Mouse (Mus musculus): ENCODE measurements around the gene Sectm1b.
"Not testable (repeated sequence)": the region's sequence is repeated elsewhere in the genome, so short reads cannot be mapped to it uniquely, and the experiment has no call there.

The Sectm1b gene

DNA sequence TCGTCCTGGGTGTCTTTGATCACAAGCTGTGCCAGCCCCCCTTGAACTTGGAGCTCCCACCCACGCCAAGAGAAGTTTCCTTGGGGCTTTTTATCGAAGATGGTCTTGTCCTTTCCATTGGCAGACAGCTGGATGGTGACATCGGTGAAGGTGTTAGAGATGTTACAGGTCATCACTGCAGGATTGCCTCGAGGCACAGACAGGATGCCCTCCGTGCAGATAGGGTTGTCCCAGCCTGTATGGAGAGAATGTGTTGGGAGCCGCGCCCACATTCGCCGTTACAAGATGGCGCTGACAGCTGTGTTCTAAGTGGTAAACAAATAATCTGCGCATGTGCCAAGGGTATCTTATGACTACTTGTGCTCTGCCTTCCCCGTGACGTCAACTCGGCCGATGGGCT lies 6.3 kb upstream of the Sectm1b start:
- DNase-seq (ENCODE audit: low read depth, low spot score) = not testable (repeated sequence)

DNA sequence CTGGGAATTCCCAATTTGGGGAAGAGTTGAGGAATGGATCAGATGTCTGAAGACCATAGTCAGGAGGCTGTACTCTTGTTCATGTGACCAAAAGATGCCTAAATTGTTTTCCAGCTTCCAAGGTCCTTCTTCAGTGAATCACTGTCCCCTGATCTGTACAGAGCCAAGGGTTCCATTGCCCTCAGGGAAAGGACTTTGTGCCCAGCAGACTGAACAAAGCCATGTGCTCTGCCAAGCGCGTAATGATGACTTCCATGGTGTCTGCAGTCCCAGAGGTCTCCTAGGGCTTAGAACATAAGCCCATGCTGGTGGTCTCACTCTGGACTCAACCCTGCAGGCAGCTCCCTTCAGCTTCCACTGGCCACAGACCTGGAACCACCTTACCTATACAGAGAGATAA lies 4.5 kb upstream of the Sectm1b start:
- no peak for DNase-seq (ENCODE audit: low read depth, low spot score)

DNA sequence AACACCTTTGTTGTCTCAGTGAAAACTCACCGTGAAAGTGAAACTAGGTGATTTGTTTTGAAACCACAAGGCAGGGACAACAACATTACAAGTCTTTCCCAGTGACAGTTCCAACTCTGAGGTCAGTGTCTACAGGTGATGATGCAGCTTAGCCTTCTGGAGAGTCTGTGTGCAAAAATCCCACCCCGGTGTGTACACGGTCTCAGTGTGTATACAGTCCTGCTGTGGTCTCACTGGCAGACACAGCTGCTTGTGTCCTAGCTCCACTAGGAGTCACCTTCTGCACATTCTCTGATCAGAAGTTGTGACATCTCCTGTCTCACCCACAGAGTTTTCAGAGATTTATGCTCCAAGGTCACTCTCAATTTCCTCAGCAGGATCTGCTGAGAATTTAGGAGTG lies 828 bp upstream of the Sectm1b start:
- DNase-seq (ENCODE audit: low read depth, low spot score) = peak; percentile 49

- DNase-seq (ENCODE audit: low read depth, low spot score) = no peak
Observed at GRCm38 (mm10) chr11:121061615-121062014, 1.8 kb downstream of the Sectm1b start.

- not testable (repeated sequence) for DNase-seq (ENCODE audit: low read depth, low spot score)
Observed at GRCm38 (mm10) chr11:121060401-121061067, 2.8 kb downstream of the Sectm1b start.

DNA sequence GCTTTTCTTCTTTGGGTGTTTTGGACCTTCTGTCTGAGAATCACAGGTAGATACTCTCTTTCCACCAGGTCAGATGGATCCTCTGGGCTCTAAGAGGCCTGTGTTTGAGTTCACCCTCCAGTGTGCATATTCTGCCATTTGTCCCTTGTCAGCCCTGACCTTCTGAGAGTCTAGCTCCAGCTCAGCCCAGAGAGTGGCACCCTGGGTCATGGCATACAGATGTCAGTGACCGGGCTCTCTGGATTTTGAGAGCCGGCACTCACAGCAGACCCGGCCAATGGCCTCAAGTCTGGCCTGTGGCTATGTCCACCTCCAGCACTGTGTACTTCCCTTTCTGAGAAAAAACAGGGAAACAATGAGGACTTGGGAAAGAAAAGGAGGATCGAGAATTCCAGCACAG lies 3.9 kb downstream of the Sectm1b start:
- DNase-seq (ENCODE audit: low read depth, low spot score) = no peak

- no peak for DNase-seq (ENCODE audit: low read depth, low spot score)
Observed at GRCm38 (mm10) chr11:121058956-121059355, 4.4 kb downstream of the Sectm1b start.

DNA sequence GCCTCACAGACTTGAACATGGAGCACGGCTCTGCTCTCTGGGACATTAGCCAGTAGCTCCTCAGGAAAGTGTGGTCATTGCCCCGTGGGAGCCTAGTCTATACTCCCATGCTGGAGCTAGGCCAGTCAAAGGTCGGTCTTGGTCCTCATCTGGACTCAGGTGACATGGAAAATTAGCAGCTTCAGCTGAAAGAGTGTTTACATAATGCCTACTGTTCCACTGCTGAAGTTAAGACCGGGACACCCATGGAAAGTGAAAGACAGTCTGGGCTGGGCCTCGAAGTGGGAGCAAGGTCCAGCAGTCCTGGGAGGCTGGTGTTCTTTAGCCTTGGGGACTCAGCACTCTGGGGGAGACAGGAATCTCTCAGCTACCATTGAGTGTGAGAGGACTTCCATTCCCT lies 5.2 kb downstream of the Sectm1b start:
- DNase-seq (ENCODE audit: low read depth, low spot score) = no peak

GRCm38 (mm10) chr11:121056536-121057236 lies 6.7 kb downstream of the Sectm1b start:
- DNase-seq (ENCODE audit: low read depth, low spot score) = no peak

DNA sequence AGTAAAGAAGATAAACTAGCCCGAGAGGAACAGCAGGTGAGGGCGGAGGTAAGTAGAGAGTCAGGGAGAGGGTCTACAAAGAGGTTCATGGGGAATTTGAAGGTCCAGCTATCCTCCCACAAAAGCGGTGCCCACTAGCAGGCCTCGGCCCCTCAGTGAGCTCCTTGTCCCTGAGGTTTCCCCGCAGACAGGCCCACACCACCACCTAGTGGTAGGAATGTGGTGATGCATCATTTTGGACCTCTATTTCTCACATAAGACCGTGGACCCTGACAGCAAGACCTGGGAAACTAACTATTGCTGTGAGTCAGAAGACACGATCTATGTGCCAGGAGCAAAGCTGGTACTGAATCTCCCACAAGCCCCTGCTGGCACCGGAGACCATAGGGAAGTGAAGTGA lies 9.8 kb downstream of the Sectm1b start:
- DNase-seq (ENCODE audit: low read depth, low spot score) = peak; percentile 74

- no peak for DNase-seq (ENCODE audit: low read depth, low spot score)
Observed at GRCm38 (mm10) chr11:121052387-121052786, 11.0 kb downstream of the Sectm1b start.

- DNase-seq (ENCODE audit: low read depth, low spot score) = no peak
Observed at GRCm38 (mm10) chr11:121051793-121052192, 11.6 kb downstream of the Sectm1b start.

GRCm38 (mm10) chr11:121049840-121050239 lies 13.5 kb downstream of the Sectm1b start:
- no peak for DNase-seq (ENCODE audit: low read depth, low spot score)

GRCm38 (mm10) chr11:121047826-121048399 lies 15.5 kb downstream of the Sectm1b start:
- DNase-seq (ENCODE audit: low read depth, low spot score) = peak; percentile 29

GRCm38 (mm10) chr11:121045286-121045685 lies 18.1 kb downstream of the Sectm1b start:
- DNase-seq (ENCODE audit: low read depth, low spot score) = no peak

DNA sequence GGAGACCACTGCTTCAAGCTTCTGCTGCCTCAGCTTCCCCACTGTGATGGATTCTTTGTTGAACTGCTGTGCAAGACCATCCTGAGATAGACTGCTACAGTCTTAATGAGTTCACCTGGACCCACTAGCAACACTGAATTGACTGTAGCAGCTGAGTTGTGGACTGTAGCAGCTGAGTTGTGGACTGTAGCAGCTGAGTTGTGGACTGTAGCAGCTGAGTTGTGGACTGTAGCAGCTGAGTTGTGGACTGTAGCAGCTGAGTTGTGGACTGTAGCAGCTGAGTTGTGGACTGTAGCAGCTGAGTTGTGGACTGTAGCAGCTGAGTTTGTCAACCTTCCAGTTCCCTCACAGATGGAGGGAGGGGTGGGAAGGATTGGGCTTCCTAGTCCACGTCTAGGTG lies 20.3 kb downstream of the Sectm1b start:
- not testable (repeated sequence) for DNase-seq (ENCODE audit: low read depth, low spot score)

- no peak for DNase-seq (ENCODE audit: low read depth, low spot score)
Observed at GRCm38 (mm10) chr11:121042480-121042879, 20.9 kb downstream of the Sectm1b start.

- DNase-seq (ENCODE audit: low read depth, low spot score) = no peak
Observed at GRCm38 (mm10) chr11:121041636-121042035, 21.7 kb downstream of the Sectm1b start.

DNA sequence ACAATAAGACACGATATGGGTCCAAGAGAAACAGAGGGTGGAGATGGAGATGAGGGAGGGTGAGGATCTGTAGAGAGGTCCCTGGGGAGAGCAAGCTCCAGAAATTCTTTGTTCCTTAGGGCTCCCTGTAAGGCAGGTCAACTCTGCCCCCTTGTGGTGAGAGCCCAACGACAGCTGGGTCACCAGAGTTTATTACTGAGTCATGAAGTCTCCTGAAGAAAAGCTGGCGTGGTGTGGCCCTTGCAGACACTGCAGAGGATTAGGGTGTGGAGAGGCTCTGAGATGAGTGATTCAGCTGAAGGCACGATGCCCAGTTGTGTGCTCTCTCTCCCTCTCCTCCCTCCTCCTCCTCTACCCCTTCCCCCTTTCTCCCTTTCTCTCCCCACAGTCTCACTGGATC lies 22.2 kb downstream of the Sectm1b start:
- DNase-seq (ENCODE audit: low read depth, low spot score) = peak; percentile 78

DNA sequence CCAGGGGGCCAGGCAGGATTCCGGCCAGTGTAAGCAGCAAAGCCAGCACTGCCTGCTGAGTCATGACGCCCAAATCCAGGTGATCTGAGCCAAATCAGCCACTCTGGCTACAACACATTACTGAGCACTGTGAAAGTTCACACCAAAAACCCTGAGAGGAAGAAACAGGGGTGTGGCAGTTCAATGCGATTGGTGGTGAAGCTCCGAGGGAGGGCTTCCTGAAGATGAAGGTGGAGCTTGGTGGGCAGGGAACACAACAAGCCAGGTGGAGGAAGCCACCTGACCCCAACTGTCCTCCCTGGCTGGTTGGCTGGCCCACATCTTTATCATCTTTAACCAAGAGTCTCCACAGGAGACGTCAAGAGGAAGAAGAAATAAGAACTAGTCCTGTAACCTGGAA lies 24.1 kb downstream of the Sectm1b start, which contains the start of gene Cd7:
Cd7 (minus strand) TSS at position 117 of the 400 bp plus-strand sequence.
- peak; percentile 80 for DNase-seq (ENCODE audit: low read depth, low spot score)

DNA sequence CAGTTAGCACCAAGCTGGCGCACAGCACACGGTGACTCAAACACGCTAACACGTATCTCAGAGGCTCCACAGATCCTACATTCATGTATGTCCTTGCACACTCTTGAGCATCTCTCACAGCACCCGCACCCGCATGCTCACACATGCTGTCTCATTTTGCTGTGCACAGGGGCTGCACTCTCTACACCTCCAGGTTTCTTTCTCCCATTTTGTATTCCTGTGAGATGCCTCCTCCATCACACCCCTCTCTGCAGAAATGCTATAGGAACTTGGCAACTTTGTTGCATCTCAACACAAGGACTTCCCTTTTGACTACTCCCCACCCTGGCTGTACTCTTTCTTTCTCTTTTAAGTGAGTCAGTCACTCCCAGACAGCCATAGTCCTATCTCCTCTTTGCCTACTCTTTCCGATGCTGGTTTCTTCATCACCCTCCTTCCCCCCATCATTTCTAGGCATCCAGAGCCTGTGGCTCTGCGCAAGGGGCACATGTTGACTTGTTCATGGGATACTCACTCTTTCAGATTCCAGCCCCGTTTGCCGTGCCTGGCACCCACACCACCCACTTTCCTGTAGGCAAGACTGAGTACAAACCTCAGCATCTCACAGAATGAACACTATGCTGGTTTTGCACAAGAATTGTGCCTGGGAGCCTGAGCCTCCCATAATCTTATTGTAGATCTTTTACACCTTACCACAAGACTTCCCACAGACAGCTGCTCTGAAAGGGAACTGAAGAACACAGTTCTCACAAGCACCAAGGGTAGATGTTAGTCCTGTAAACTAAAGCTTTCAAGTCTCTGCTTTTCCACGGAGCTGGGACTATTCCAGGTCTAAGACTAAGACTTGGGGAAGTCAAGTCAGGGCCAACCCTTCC lies 24.8 kb downstream of the Sectm1b start:
- peak; percentile 71 for DNase-seq (ENCODE audit: low read depth, low spot score)

GRCm38 (mm10) chr11:121033118-121033517 lies 30.3 kb downstream of the Sectm1b start:
- no peak for DNase-seq (ENCODE audit: low read depth, low spot score)

All from CD4-positive helper T cell, adult 2 months (primary cell).